ENCODE assay signal across 1 mouse cellular context in the genomic region with DNA sequence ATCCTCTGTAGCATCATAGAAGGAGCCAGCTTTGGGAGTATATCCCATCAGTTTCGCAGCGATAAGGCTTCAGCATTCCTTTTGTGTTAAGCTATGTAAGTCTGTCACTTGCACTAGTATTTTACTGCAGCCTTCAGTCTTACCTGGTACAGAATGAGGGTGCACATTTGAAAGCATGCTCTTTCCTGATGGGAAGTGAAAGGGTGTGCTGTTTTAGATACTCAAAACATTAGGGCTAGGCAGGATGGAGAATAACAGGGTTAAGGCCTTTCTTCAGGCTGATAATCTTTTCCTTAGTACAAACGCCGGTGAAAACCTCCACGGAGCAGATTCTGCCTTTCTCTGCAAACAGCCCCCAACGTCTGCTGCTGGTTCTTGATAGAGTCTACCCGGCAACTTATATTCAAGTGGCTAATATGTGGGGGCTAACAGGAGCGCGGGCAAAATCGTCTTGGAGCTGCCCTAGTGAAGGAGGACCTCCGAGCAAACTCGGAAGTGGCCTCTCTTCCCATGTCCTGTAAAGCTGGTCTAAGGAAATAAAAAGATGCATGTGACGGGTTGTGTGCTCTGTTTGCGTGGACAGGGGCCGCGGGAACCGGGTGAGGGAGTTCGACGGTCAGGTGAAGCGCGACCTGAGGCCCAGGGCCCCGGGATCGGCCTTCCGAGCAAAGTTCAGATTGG.
TF ChIP-seq lines count a peak whose summit lies in the region.

No protein-coding gene starts in this region.

TF ChIP-seq in MEL, 35 proteins besides CTCF, POLR2A, EP300 and RAD21:
- TF ChIP-seq GATA1 (IDR thresholded peaks at IDR 0.05; ENCODE audit: low read depth, low read length), result 0 out of 2 replicates have a peak, but pooled peaks have one; percentile 4
- TF ChIP-seq ETS1 (IDR thresholded peaks at IDR 0.05; ENCODE audit: low read depth, low read length), result no peak
TF ChIP-seq in MEL: peak in this region for 1.
